Mouse (Mus musculus): ENCODE results near the gene Isg20l2.

Gene Isg20l2

GRCm38 (mm10) chr3:87974381-87974987 lies 44.4 kb downstream of the Isg20l2 start:
- DNase-seq (ENCODE audit: low spot score) = no peak

GRCm38 (mm10) chr3:87979493-87979892 lies 49.4 kb downstream of the Isg20l2 start:
- DNase-seq (ENCODE audit: low spot score) = no peak

- no peak for DNase-seq (ENCODE audit: low spot score)
Measured at GRCm38 (mm10) chr3:87980085-87980484, 50.0 kb downstream of the Isg20l2 start.

GRCm38 (mm10) chr3:87980728-87981127 lies 50.6 kb downstream of the Isg20l2 start:
- no peak for DNase-seq (ENCODE audit: low spot score)

- no peak for DNase-seq (ENCODE audit: low spot score)
Measured at GRCm38 (mm10) chr3:87981214-87981760, 51.2 kb downstream of the Isg20l2 start.

DNA sequence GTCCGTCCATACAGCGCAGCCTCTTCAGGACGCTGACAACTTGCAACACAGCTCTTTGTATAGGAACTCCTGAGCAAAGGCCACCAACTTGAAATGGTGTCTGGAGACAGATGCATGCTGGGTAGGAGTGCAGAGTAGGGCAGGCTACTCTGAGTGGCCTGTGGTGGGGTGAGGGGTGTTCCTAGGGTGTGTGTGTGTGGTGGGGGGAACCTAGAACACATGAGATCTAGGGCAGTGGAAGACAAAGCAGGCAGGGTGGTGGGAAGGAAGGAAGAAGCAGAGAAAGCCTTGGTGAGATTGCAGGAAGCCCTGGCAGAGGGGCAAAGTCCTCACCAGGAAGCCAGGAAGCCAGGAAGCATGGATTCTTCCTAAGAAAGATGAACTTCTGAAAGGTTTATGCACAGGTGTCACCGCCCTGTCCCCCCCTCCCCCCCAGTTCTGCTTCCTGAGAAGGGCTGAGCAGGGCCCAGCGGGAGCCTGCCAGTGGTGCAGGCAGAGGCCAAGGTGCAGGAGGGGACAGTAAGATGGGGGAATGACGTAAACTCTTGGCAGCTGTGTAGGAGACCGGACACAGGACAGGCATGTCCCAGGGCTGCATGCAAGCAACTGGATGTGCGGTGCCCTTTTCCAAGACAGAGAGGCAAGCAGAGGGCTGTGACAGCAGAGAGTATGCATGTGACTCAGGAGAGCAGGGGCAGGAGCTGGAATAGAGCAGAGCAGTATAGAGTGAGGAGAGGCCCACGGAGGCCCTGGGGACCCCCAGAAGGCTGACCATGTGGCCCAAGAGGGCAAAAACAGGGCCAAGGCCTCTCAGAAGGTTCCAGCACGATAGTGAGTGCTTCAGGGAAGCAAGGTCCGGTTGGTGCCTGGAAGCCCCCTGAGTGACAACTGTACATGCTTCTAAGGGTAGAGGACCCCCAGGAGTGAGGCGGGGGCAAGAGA lies 52.1 kb downstream of the Isg20l2 start:
- peak; percentile 33 for DNase-seq (ENCODE audit: low spot score)

DNA sequence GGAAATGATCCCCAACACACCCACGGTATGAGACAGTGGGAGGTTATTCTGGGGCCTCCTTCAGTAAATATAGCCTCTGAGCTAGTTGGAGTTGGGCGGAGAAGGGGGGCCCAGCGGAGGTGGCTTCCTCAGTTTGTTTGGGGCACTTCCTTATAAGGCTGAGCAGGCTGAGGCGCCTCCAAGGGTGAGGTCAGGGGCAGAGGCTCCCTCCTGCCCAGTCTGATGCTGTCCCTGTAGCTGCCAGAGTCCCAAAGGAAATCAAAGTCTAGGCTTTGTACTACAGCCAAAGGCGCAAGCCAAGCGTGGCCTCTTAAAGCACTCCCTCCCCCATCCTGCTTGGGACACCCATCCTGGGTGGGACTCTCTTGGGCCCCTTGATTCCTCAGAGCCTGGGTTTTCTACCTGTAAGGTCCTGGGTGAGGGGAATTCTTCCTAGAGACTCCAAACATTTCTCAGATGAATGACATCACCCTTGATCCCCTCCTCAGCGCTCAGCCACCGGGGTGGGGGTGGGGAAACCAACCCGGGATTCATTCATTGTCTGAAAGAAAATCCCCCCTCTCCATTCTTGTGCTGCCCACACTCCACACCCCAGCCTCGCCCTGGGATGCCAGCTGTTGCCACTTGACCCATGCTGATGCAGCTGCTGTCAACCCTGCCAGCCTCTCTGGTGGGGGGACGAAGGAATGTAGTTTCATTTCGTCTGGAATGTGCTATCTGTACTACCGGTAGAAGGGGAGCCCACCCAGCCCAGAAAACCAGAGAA lies 52.9 kb downstream of the Isg20l2 start:
- DNase-seq (ENCODE audit: low spot score) = peak; percentile 39

- no peak for DNase-seq (ENCODE audit: low spot score)
Measured at GRCm38 (mm10) chr3:87983627-87984026, 53.5 kb downstream of the Isg20l2 start.

- no peak for DNase-seq (ENCODE audit: low spot score)
Measured at GRCm38 (mm10) chr3:87984094-87984493, 54.0 kb downstream of the Isg20l2 start.

DNA sequence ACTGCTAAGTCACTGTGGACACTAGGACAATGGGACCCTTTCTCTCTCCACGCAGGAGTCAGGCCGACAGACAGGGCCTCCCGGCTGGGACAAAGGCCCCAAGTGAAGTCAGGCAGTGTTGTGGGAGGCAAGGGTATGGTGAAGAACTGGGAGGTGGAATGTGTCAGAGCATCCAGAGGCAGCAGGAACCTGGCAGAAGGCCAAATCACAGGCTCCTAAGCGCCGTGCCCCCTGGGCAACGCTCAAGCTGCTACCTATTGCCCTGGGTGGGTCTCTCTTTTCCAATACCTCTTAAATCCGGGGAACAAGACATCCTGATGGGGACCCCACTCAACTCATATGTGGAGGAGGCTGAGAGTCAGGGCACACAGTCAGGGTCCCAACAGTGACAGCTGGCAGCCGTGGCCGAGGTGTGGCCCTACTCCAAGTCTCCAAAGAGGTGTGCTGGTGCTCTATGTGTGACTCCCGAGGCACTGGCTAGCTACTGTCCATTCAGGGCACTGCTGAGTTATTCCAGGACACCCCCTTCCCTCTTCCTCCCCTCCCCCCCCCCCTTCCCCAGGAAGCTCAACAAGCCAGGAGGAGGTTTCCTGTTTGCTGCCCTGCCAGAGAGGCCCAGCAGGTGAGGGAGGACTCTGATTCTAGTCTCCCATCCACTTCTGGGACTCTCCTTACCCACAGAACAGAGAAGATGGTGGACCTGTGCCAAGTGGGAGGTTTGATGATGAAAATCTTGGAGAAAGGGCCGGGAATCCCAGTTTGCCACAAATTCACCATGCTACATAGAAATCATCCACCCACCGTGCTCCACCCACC lies 55.6 kb downstream of the Isg20l2 start:
- no peak for DNase-seq (ENCODE audit: low spot score)

DNA sequence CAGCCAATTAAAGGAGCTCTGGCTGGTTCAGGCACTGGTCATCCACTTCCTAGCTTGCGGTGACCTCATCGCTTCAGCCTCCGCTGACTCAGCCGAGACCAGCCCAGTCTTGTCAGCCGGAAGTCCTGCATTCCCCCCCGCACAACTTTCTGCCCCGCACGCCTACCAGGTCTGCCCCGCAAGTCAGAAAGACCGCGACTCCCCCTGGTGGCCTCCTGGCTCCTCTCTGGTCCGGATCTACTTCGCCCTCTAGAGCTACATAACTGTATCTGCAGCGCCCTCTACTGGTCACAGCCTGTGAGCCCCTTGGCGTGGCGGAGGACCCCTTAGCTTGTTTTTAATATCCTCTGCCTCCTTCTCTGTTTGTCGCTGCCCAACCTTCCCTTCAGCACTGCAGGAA lies 56.8 kb downstream of the Isg20l2 start:
- DNase-seq (ENCODE audit: low spot score) = peak; percentile 97

DNA sequence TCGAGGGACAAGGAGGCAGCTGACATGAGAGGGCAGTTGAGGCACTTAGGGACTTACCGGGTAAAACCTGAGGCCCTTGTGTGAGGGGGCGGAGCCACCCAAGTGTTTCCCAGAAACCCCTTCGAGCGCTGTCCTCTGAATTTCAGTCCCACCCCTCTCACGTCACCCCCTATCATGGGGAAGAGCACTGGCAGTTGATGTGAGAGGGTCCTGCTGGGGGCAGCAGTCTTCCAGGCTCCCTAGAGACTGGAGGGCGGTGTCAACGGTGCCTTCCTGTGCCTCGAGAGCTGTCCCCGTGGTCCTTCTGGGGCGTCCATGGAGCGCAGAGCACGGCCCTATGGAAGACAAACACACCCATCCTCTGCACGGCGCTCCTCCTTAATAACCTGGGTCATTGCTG lies 57.5 kb downstream of the Isg20l2 start:
- DNase-seq (ENCODE audit: low spot score) = peak; percentile 19

DNA sequence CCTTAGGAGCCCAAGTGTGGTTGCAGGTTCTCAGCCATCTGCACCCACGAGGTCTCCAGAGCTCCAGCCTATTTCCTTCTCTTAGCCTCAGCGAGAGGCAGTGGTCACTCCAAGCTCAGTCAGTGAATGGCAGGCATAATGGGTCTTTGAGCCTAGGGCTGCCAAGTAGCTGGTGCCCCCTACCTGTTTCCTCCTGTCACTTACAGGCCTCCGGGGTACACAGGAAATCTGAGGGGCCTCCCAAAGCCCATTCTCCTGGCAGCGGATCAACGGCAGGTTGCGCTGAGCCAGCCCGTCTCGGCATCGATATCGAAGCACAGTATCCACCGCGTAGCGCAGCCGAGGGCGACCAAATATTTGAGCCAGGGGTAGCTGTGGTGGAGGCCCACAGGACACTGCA lies 58.0 kb downstream of the Isg20l2 start:
- no peak for DNase-seq (ENCODE audit: low spot score)

DNA sequence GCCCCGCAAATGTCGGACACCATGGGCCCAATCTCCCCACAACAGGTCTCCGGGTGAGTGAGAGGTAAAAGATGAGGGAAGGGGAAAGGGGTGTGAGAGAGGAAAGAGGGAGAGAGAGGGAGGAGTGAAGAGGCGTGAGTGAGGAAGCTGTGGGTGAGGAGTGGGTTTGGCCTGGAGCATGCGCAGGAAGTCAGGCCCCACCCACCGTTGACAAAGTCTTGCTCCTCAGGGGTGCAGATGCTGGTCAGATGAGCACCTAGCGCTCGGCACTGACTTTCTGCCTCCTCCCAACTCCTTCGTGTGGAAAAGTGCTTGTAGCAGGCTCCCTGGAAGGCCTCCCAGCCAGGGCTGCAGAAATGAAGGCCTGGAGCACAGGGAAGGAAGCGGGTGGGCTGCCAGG lies 59.8 kb downstream of the Isg20l2 start:
- no peak for DNase-seq (ENCODE audit: low spot score)
